Mouse (Mus musculus) heart, postnatal 0 days (tissue): ENCODE measurements at regions not wholly inside any gene's neighbourhood (a gene's known extent, or its start where the extent isn't known, plus 50 kb on each side); places are given as distances from the start of the nearest gene placed in this dataset.

ENCODE experiments used
- ATAC-seq: fragments of 200-750 bp; cut with Nextera tagmentation; 2 replicates; pipeline ENCODE4 v1.8.0; 2017; ENCODE audit warnings: low read depth, moderate number of reproducible peaks, moderate library complexity; ENCODE audit not compliant: insufficient read depth
- DNase-seq: peaks from one replicate; pipeline ENCODE4 v3.0.0-alpha.2; 2016; ENCODE audit warnings: low spot score
- H3K27ac ChIP-seq: fragments of 300-500 bp; sonication (generic); 2 replicates; pipeline ENCODE4 v1.5.1; 2014; ENCODE audit warnings: low read depth, mild to moderate bottlenecking
- H3K27me3 ChIP-seq: fragments of 300-500 bp; sonication (generic); 2 replicates; pipeline ENCODE4 v1.6.1; 2014; ENCODE audit warnings: low read length, mixed read lengths; ENCODE audit not compliant: control insufficient read depth, insufficient read depth
- H3K36me3 ChIP-seq: fragments of 300-500 bp; sonication (generic); replicated peaks from 2 replicates; pipeline ENCODE4 v1.6.1; 2014; ENCODE audit warnings: low read length, mixed read lengths; ENCODE audit not compliant: control insufficient read depth, insufficient read depth
- H3K4me1 ChIP-seq: fragments of 300-500 bp; sonication (generic); 2 replicates; pipeline ENCODE4 v1.6.1; 2014; ENCODE audit warnings: antibody characterized with exemption; ENCODE audit not compliant: control insufficient read depth, insufficient read depth
- H3K4me2 ChIP-seq: fragments of 300-500 bp; sonication (generic); 2 replicates; pipeline ENCODE4 v1.6.1; 2014; ENCODE audit warnings: low read depth, mild to moderate bottlenecking, low read length, moderate library complexity
- H3K4me3 ChIP-seq: fragments of 300-500 bp; sonication (generic); 2 replicates; pipeline ENCODE4 v1.5.1; 2014; ENCODE audit warnings: low read depth, low read length
- H3K9ac ChIP-seq: fragments of 300-500 bp; sonication (generic); replicated peaks from 2 replicates; pipeline ENCODE4 v1.6.1; 2014; ENCODE audit warnings: low read depth, low read length, mixed read lengths
- H3K9me3 ChIP-seq: fragments of 300-500 bp; sonication (generic); replicated peaks from 2 replicates; pipeline ENCODE4 v1.6.1; 2016; ENCODE audit warnings: low read length; ENCODE audit not compliant: control insufficient read depth
- CTCF ChIP-seq: IDR thresholded peaks from 2 replicates; pipeline ENCODE4 v1.5.1; 2016; ENCODE audit warnings: antibody characterized with exemption, control low read depth, low read depth
- EP300 ChIP-seq: IDR thresholded peaks from 2 replicates; pipeline ENCODE4 v1.6.1; 2016; ENCODE audit warnings: antibody characterized with exemption, low read depth
- WGBS: fragments of 180-500 bp; shearing (Covaris S2); extraction: QIAGEN DNeasy Blood & Tissue Kit; methylation state at CpG from one replicate; pipeline ENCODE4 v1.1.7; 2014; 5-methylcytosine and 5-hydroxymethylcytosine counted together

- H3K27ac ChIP-seq: no peak overlapping the region
- WGBS: 86% methylated on average over 9 of the region's 9 CpGs
- no peak for TF ChIP-seq EP300
- TF ChIP-seq CTCF: no peak
- H3K27me3 ChIP-seq: no peaks in the 10 kb centered on the region
- H3K4me2 ChIP-seq: no peak overlapping the region
- H3K9me3 ChIP-seq: peaks cover 13% of the 10 kb centered on the region; the same call in 1 of the 2 replicates
- H3K36me3 ChIP-seq: no peaks in the 10 kb centered on the region
- no peak overlapping the region for H3K9ac ChIP-seq
- DNase-seq: no peak
- no peak overlapping the region for H3K4me3 ChIP-seq
- no peaks in the 10 kb centered on the region for H3K4me1 ChIP-seq
- ATAC-seq: no peak
Measured at GRCm38 (mm10) chr3:41276096-41276495, 193.2 kb upstream of the Pgrmc2 start.

GRCm38 (mm10) chr3:41268516-41268915 lies 185.7 kb upstream of the Pgrmc2 start:
- Histone ChIP-seq H3K27me3 (no peaks in the 10 kb centered on the region), H3K27ac (no peak overlapping the region), H3K36me3 (no peaks in the 10 kb centered on the region), H3K9me3 (0 out of 2 replicates have a peak, but pooled peaks cover 3% of the 10 kb centered on the region), H3K4me2 (no peak overlapping the region), H3K9ac (no peak overlapping the region), H3K4me3 (no peak overlapping the region), H3K4me1 (no peaks in the 10 kb centered on the region)
- DNase-seq: no peak
- no peak for ATAC-seq
- no peak for TF ChIP-seq EP300
- no peak for TF ChIP-seq CTCF
- WGBS: 79% methylated on average over 4 of the region's 4 CpGs

- H3K9ac ChIP-seq: no peak overlapping the region
- no peaks in the 10 kb centered on the region for H3K36me3 ChIP-seq
- H3K27me3 ChIP-seq: no peaks in the 10 kb centered on the region
- ATAC-seq (no peak), DNase-seq (no peak)
- no peak overlapping the region for H3K4me2 ChIP-seq
- WGBS: 90% methylated on average over 6 of the region's 6 CpGs
- no peak overlapping the region for H3K4me3 ChIP-seq
- H3K9me3 ChIP-seq: no peaks in the 10 kb centered on the region
- TF ChIP-seq EP300 (no peak), CTCF (no peak)
- no peak overlapping the region for H3K27ac ChIP-seq
- H3K4me1 ChIP-seq: no peaks in the 10 kb centered on the region
Measured at GRCm38 (mm10) chr3:41266216-41266615, 183.4 kb upstream of the Pgrmc2 start.

GRCm38 (mm10) chr3:41265399-41265798 lies 182.6 kb upstream of the Pgrmc2 start:
- no peak overlapping the region for H3K4me2 ChIP-seq
- TF ChIP-seq CTCF (no peak), EP300 (no peak)
- no peaks in the 10 kb centered on the region for H3K36me3 ChIP-seq
- H3K4me1 ChIP-seq: no peaks in the 10 kb centered on the region
- no peak overlapping the region for H3K27ac ChIP-seq
- no peaks in the 10 kb centered on the region for H3K27me3 ChIP-seq
- H3K4me3 ChIP-seq: no peak overlapping the region
- ATAC-seq (no peak), DNase-seq (no peak)
- H3K9me3 ChIP-seq: no peaks in the 10 kb centered on the region
- no peak overlapping the region for H3K9ac ChIP-seq
- 89% methylated on average over 3 of the region's 3 CpGs for WGBS

GRCm38 (mm10) chr3:41258291-41258690 lies 175.4 kb upstream of the Pgrmc2 start:
- H3K27me3 ChIP-seq: no peaks in the 10 kb centered on the region
- H3K4me2 ChIP-seq: no peak overlapping the region
- ATAC-seq (no peak), DNase-seq (no peak)
- H3K9ac ChIP-seq: no peak overlapping the region
- TF ChIP-seq EP300 (no peak), CTCF (no peak)
- no peaks in the 10 kb centered on the region for H3K36me3 ChIP-seq
- H3K27ac ChIP-seq: no peak overlapping the region
- no peaks in the 10 kb centered on the region for H3K4me1 ChIP-seq
- H3K9me3 ChIP-seq: no peaks in the 10 kb centered on the region
- 70% methylated on average over 6 of the region's 6 CpGs for whole genome bisulfite sequencing
- no peak overlapping the region for H3K4me3 ChIP-seq

- Histone ChIP-seq H3K4me2 (no peak overlapping the region), H3K9ac (no peak overlapping the region), H3K27ac (no peak overlapping the region), H3K4me1 (no peaks in the 10 kb centered on the region), H3K36me3 (no peaks in the 10 kb centered on the region), H3K4me3 (no peak overlapping the region), H3K27me3 (no peaks in the 10 kb centered on the region), H3K9me3 (no peaks in the 10 kb centered on the region)
- WGBS: 47% methylated on average over 2 of the region's 2 CpGs
- DNase-seq (no peak), ATAC-seq (no peak)
- no peak for TF ChIP-seq EP300
- no peak for TF ChIP-seq CTCF
Measured at GRCm38 (mm10) chr3:41244960-41245359, 162.1 kb upstream of the Pgrmc2 start.
